Mouse (Mus musculus) granulocyte monocyte progenitor cell, adult 5-6 weeks (primary cell): ENCODE data around the gene Slc17a4. TPM values are rescaled to one million over a fixed set of nuclear protein-coding genes. Genes with fewer than 3 reads are reported as not detected.

ENCODE experiments used
- ATAC-seq: replicated peaks from 2 replicates; pipeline ENCODE4 v1.8.0; 2016; ENCODE audit warnings: mild to moderate bottlenecking, moderate TSS enrichment, inconsistent platforms; ENCODE audit not compliant: poor library complexity, severe bottlenecking
- total RNA-seq, 2 experiments: library from RNA; stranded (forward) in 1 of 2; stranded (reverse) in 1 of 2; fragments of 200-712, 200-1000 nt in 1 of 2; fragments of >200 nt in 1 of 2; fragmentation: Nextera tagmentation in 1 of 2; gene quantifications; 2 replicates each; pipeline ENCODE4 v1.2.3; 2014 to 2017

Slc17a4 gene
- total RNA-seq, 2 experiments from 2014 or later: not detected

- peak; percentile 50 for ATAC-seq
Measured at GRCm38 (mm10) chr13:23898242-23898641, 16.6 kb downstream of the Slc17a4 start.

- no peak for ATAC-seq
Measured at GRCm38 (mm10) chr13:23893269-23893593, 21.6 kb downstream of the Slc17a4 start.

- ATAC-seq: no peak
Measured at GRCm38 (mm10) chr13:23892592-23893268, 22.1 kb downstream of the Slc17a4 start.

- ATAC-seq: no peak
Measured at GRCm38 (mm10) chr13:23889011-23889605, 25.7 kb downstream of the Slc17a4 start.

- ATAC-seq: peak; percentile 73
Measured at GRCm38 (mm10) chr13:23887026-23887725, 27.6 kb downstream of the Slc17a4 start.

- peak; percentile 99 for ATAC-seq
Measured at GRCm38 (mm10) chr13:23885540-23885939, 29.3 kb downstream of the Slc17a4 start.

- peak; percentile 83 for ATAC-seq
Measured at GRCm38 (mm10) chr13:23879636-23880035, 35.2 kb downstream of the Slc17a4 start.

GRCm38 (mm10) chr13:23879106-23879505 is 35.7 kb downstream of the Slc17a4 start:
- no peak for ATAC-seq

- no peak for ATAC-seq
Measured at GRCm38 (mm10) chr13:23873141-23873540, 41.7 kb downstream of the Slc17a4 start.

- no peak for ATAC-seq
Measured at GRCm38 (mm10) chr13:23869996-23870395, 44.8 kb downstream of the Slc17a4 start.

- peak; percentile 75 for ATAC-seq
Measured at GRCm38 (mm10) chr13:23868790-23869533, 45.8 kb downstream of the Slc17a4 start.

- ATAC-seq: no peak
Measured at GRCm38 (mm10) chr13:23867405-23867804, 47.4 kb downstream of the Slc17a4 start, which contains the start of gene Slc17a1. Gene Slc17a1 (plus strand): TSS chr13:23867750.

GRCm38 (mm10) chr13:23867000-23867399 is 47.8 kb downstream of the Slc17a4 start:
- ATAC-seq: no peak

GRCm38 (mm10) chr13:23866086-23866710 is 48.6 kb downstream of the Slc17a4 start:
- ATAC-seq: no peak

GRCm38 (mm10) chr13:23864711-23865110 is 50.1 kb downstream of the Slc17a4 start:
- no peak for ATAC-seq

GRCm38 (mm10) chr13:23861815-23862214 is 53.0 kb downstream of the Slc17a4 start:
- ATAC-seq: no peak

- no peak for ATAC-seq
Measured at GRCm38 (mm10) chr13:23856401-23856800, 58.4 kb downstream of the Slc17a4 start.

GRCm38 (mm10) chr13:23849299-23849698 is 65.5 kb downstream of the Slc17a4 start:
- ATAC-seq: no peak
